Mouse (Mus musculus) liver, adult 10 weeks (tissue): ENCODE measurements around the gene 4930503E14Rik. TPM values are rescaled to one million over a fixed set of nuclear protein-coding genes. Genes with fewer than 3 reads are reported as not detected.

ENCODE experiments used
- polyA plus RNA-seq: library from polyadenylated mRNA; stranded (reverse); fragments of 350-450 nt; fragmentation: Illumina TruSeq; extraction: RNeasy Lipid Tissue Mini Kit (QIAGEN cat#74804); gene quantifications from one replicate; pipeline ENCODE4 v1.2.3, GENCODE M21; 2014; ENCODE audit warnings: low read depth, low replicate concordance

4930503E14Rik gene
- not detected for polyA plus RNA-seq

GRCm38 (mm10) chr14:44213154-44213553, at the start of gene 4930503E14Rik:
4930503E14Rik (minus strand) TSS chr14:44213254.

GRCm38 (mm10) chr14:44197361-44197760, 15.7 kb downstream of the 4930503E14Rik start, which contains the start of gene Gm8212:
Gm8212 (plus strand) TSS chr14:44197661.

GRCm38 (mm10) chr14:44123551-44123950, 89.5 kb downstream of the 4930503E14Rik start, which contains the start of gene Gm3327:
Gm3327 (plus strand) TSS chr14:44123851.

Other genes with a start within 250 kb of the 4930503E14Rik start
- not detected for gene Ang6, start 211.0 kb downstream of the 4930503E14Rik start, polyA plus RNA-seq
- gene Ear2, start 110.6 kb downstream of the 4930503E14Rik start, polyA plus RNA-seq = 11.1 TPM
- gene Gm3327, start 89.4 kb downstream of the 4930503E14Rik start, polyA plus RNA-seq = not detected
- not detected for gene Gm8212, start 15.6 kb downstream of the 4930503E14Rik start, polyA plus RNA-seq
- not detected for gene Gm8220, start 72.3 kb upstream of the 4930503E14Rik start, polyA plus RNA-seq
- not detected for gene Gm5930, start 125.3 kb upstream of the 4930503E14Rik start, polyA plus RNA-seq
- gene Gm8229, start 152.1 kb upstream of the 4930503E14Rik start, polyA plus RNA-seq = not detected
- gene Gm3371, start 197.4 kb upstream of the 4930503E14Rik start, polyA plus RNA-seq = not detected
- gene Gm8232, start 220.4 kb upstream of the 4930503E14Rik start, polyA plus RNA-seq = not detected